Mouse (Mus musculus) embryonic fibroblast, embryonic 13.5 days (primary cell): ENCODE measurements at regions not wholly inside any gene's neighbourhood (a gene's known extent, or its start where the extent isn't known, plus 50 kb on each side); places are given as distances from the start of the nearest gene placed in this dataset.

ENCODE experiments used
- H3K27ac ChIP-seq: 2 replicates; pipeline ENCODE4 v1.5.1; 2012; ENCODE audit warnings: low read length, control low read depth, inconsistent platforms; ENCODE audit not compliant: insufficient read depth
- H3K4me1 ChIP-seq: 2 replicates; pipeline ENCODE4 v1.6.1; 2011; ENCODE audit warnings: low read length; ENCODE audit not compliant: control insufficient read depth, insufficient read depth
- H3K4me3 ChIP-seq: 2 replicates; pipeline ENCODE4 v1.5.1; 2011; ENCODE audit warnings: mild to moderate bottlenecking, control low read depth, low read length; ENCODE audit not compliant: insufficient read depth
- CTCF ChIP-seq: IDR thresholded peaks from 2 replicates; pipeline ENCODE4 v1.5.1; 2011; ENCODE audit warnings: mild to moderate bottlenecking, control low read depth, low read length, moderate library complexity, borderline replicate concordance; ENCODE audit not compliant: insufficient read depth
- POLR2A ChIP-seq: IDR thresholded peaks from 2 replicates; pipeline ENCODE4 v1.6.1; 2011; ENCODE audit warnings: low read depth, mild to moderate bottlenecking, control low read depth, low read length, moderate library complexity

GRCm38 (mm10) chr4:142792606-142792970, 420.2 kb downstream of the Prdm2 start:
- Histone ChIP-seq H3K4me1 (no peaks in the 10 kb centered on the region), H3K27ac (no peak overlapping the region), H3K4me3 (no peak overlapping the region)
- TF ChIP-seq POLR2A = no peak
- TF ChIP-seq CTCF = no peak

DNA sequence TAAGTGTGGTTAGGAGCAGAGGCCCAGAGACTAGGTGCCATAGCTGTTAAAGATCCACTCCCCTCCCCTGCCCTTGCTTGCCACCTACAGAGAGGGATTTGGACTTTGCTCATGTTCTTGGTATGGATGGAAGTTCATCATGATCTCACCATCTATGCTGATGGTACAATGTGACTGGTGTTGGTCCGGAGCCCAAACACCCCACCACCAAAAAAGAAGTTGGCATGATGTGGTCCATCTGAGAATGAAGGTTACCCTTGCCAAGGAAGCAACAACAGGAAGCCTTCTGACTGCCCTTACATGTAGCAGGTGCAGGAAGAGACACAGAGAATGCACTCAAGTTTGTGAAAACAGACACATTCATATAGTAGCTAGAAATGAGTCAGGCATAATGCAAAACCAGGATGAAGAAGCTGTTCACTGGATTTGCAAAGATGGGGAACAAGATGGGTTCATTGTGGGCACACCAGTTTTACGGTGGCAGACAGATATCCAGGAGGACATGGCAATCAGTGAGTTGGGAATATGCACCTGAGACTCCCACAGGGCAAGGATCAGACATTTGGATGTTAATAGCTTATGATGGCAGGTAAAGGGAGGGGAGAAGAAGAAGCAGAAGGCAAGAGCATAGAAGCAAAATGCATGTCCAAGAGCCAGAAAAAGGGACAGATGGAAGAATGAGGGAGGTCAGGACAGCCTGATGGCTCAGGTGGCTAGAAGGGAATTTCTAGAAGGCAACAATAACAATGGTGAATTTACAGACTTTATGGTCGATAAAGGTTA, 420.8 kb downstream of the Prdm2 start:
- H3K27ac ChIP-seq = no peak overlapping the region
- H3K4me3 ChIP-seq = no peak overlapping the region
- no peak for TF ChIP-seq POLR2A
- TF ChIP-seq CTCF = no peak
- H3K4me1 ChIP-seq = no peaks in the 10 kb centered on the region

GRCm38 (mm10) chr4:142789048-142789447, 423.7 kb downstream of the Prdm2 start:
- H3K4me3 ChIP-seq = no peak overlapping the region
- H3K4me1 ChIP-seq = no peaks in the 10 kb centered on the region
- H3K27ac ChIP-seq = no peak overlapping the region
- TF ChIP-seq CTCF (no peak), POLR2A (no peak)

GRCm38 (mm10) chr4:142785386-142785785, 427.4 kb downstream of the Prdm2 start:
- TF ChIP-seq CTCF (no peak), POLR2A (no peak)
- H3K27ac ChIP-seq = no peak overlapping the region
- H3K4me3 ChIP-seq = no peak overlapping the region
- no peaks in the 10 kb centered on the region for H3K4me1 ChIP-seq

DNA sequence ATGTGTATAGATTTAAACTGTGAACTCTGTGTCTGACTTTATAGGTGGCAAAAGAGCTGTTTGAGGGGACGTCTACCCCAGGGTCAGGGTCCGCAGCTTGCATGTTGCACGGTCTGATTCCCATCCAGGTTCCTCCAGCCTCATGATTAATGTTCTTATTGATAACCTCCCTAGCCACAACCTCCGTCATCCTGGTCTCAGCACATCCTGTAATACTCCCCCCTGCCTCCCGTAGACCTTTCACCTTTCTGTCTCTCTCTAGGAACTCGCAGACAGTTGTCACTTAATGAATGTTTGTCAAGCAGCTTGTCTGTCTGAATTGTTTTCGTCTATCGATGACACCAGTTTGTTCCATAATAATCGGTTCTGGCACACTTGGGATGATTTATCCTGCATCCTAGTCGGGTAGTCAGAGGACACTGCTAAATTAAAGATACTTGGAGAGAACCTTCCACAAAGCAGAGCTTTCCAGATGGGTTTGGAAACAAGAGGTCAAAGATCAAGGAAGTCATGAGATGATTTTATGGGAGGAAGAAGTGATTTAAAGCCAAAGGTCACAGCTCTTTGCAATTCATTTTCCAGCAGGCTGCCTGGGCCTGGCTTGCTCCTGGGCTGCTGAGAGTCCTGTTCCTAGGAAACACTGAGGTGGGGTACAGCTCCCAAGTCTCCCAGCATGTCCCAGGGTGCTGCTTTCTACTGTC, 435.9 kb downstream of the Prdm2 start:
- Histone ChIP-seq H3K4me1 (no peaks in the 10 kb centered on the region), H3K4me3 (no peak overlapping the region), H3K27ac (no peak overlapping the region)
- TF ChIP-seq CTCF (no peak), POLR2A (no peak)

DNA sequence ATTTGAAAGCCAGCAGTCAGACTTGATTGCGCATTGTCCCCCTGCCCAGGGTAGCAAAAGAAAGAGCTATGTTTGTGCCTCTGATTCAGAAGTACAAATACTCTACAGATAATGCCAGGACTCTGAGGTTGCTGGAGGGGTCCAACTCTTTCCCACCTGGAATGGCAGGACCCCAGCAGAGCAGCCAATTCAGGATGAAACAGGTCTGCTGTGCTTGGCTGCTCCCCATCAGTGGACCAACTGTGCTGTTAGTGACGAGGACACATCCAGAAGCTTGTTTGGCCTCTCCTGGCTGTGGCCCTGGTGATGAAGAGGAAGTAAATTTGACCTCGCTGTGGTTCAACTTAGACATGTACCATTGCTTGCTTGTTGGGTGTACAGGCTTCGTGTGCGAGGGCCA, 437.8 kb downstream of the Prdm2 start:
- TF ChIP-seq CTCF (no peak), POLR2A (no peak)
- Histone ChIP-seq H3K27ac (no peak overlapping the region), H3K4me3 (no peak overlapping the region), H3K4me1 (no peaks in the 10 kb centered on the region)

DNA sequence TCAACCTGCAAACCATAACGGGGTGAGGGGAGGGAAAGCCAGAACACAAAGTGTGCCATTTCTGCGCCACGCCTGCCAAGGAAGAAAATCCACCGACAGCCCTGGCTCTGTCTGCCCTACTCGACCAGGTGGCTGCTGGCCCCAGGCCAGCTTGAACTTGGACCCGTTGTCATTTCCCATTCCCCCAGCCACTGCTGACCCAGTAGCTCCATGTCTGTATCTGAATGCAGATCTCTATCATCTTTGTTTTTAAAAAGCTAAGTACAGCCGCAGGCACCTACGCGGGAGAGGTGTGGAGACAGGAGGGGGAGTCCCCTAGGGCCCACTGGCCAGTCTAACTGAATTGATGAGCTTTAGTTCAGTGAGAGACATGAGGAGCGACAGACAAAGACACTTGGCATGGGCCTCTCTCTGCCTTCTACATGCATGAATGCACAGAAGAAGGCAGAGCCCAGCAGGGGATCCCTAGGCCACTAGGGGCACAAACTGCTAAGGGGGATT, 439.1 kb downstream of the Prdm2 start:
- Histone ChIP-seq H3K4me3 (no peak overlapping the region), H3K27ac (no peak overlapping the region), H3K4me1 (no peaks in the 10 kb centered on the region)
- no peak for TF ChIP-seq CTCF
- no peak for TF ChIP-seq POLR2A

- no peak overlapping the region for H3K4me3 ChIP-seq
- H3K4me1 ChIP-seq = no peaks in the 10 kb centered on the region
- no peak overlapping the region for H3K27ac ChIP-seq
- TF ChIP-seq POLR2A (no peak), CTCF (no peak)
Measured at GRCm38 (mm10) chr4:142772751-142773455, 439.9 kb downstream of the Prdm2 start.

GRCm38 (mm10) chr4:142771520-142772150, 441.2 kb downstream of the Prdm2 start:
- TF ChIP-seq POLR2A (no peak), CTCF (no peak)
- Histone ChIP-seq H3K4me3 (no peak overlapping the region), H3K4me1 (no peaks in the 10 kb centered on the region), H3K27ac (no peak overlapping the region)
